Mouse (Mus musculus) CH12.LX (cell line): ENCODE measurements around the gene Lrp11. TPM values are rescaled to one million over a fixed set of nuclear protein-coding genes. Genes with fewer than 3 reads are reported as not detected.

ENCODE experiments used
- DNase-seq: peaks from one replicate; pipeline ENCODE4 v3.0.0-alpha.2; 2013; ENCODE audit errors: extremely low read depth
- H3K27ac ChIP-seq: 2 replicates; pipeline ENCODE4 v1.5.1; 2012; ENCODE audit warnings: low read depth, mild to moderate bottlenecking, control low read depth, moderate library complexity; ENCODE audit not compliant: insufficient read depth
- H3K27me3 ChIP-seq: replicated peaks from 2 replicates; pipeline ENCODE3; 2012; ENCODE audit warnings: inconsistent platforms
- H3K36me3 ChIP-seq, 2 experiments: replicated peaks in 1 of 2; 2 replicates each; pipeline versions ENCODE3 to v1.6.1; 2012; ENCODE audit warnings: inconsistent platforms in 1 of 2, low read length in 1 of 2, mild to moderate bottlenecking in 1 of 2, mixed read lengths in 1 of 2, moderate library complexity in 1 of 2; ENCODE audit not compliant: control insufficient read depth in 1 of 2, insufficient read depth in 1 of 2
- H3K4me1 ChIP-seq, 2 experiments: 2 replicates each; pipeline ENCODE4 v1.6.1; 2012; ENCODE audit warnings: inconsistent platforms in 1 of 2, moderate library complexity in 1 of 2; ENCODE audit not compliant: insufficient read depth in 2 of 2, control insufficient read depth in 1 of 2
- H3K4me2 ChIP-seq: 2 replicates; pipeline ENCODE4 v1.6.1; 2012; ENCODE audit warnings: low read depth, mild to moderate bottlenecking, control low read depth; ENCODE audit not compliant: poor library complexity, insufficient read depth, severe bottlenecking
- H3K4me3 ChIP-seq, 3 experiments: fragments of 150-350 bp in 1 of 3; sonication (generic) in 1 of 3; replicated peaks in 1 of 3; 2 replicates each; pipeline versions ENCODE3 to v1.5.1; 2011 to 2012; ENCODE audit warnings: low read depth in 2 of 3, low read length in 2 of 3, mild to moderate bottlenecking in 2 of 3, moderate library complexity in 2 of 3, control low read depth in 1 of 3, improper control_type of control experiment in 1 of 3, inconsistent platforms in 1 of 3, mixed read lengths in 1 of 3; ENCODE audit not compliant: poor library complexity in 1 of 3
- H3K79me2 ChIP-seq: replicated peaks from 2 replicates; pipeline ENCODE4 v1.6.1; 2012; ENCODE audit warnings: mild to moderate bottlenecking, moderate library complexity; ENCODE audit not compliant: control insufficient read depth, poor library complexity, insufficient read depth, severe bottlenecking; ENCODE audit errors: extremely low read depth
- H3K9ac ChIP-seq: 2 replicates; pipeline ENCODE4 v1.6.1; 2012; ENCODE audit warnings: low read depth, mild to moderate bottlenecking, control low read depth, moderate library complexity; ENCODE audit not compliant: insufficient read depth
- H3K9me3 ChIP-seq: replicated peaks from 2 replicates; pipeline ENCODE3; 2012; ENCODE audit warnings: low read length, inconsistent platforms, mixed read lengths
- BHLHE40 ChIP-seq: IDR thresholded peaks from 2 replicates; pipeline ENCODE4 v1.6.1; 2011; ENCODE audit warnings: mild to moderate bottlenecking, low read depth, low read length, improper control_type of control experiment
- CHD1 ChIP-seq: IDR thresholded peaks from 2 replicates; pipeline ENCODE4 v1.6.1; 2012; ENCODE audit warnings: low read depth, low read length, improper control_type of control experiment, inconsistent platforms
- CTCF ChIP-seq, 2 experiments: IDR thresholded peaks in 1 of 2; conservative IDR thresholded peaks in 1 of 2; 2 replicates each; pipeline ENCODE4 v1.5.1; 2011 to 2012; ENCODE audit warnings: low read depth in 2 of 2, low read length in 2 of 2, improper control_type of control experiment in 1 of 2, inconsistent platforms in 1 of 2, mild to moderate bottlenecking in 1 of 2, moderate library complexity in 1 of 2
- E2F4 ChIP-seq: IDR thresholded peaks from 2 replicates; pipeline ENCODE4 v1.6.1; 2011; ENCODE audit warnings: low read depth, low read length, improper control_type of control experiment; ENCODE audit not compliant: insufficient replicate concordance
- ELF1 ChIP-seq: IDR thresholded peaks from 2 replicates; pipeline ENCODE4 v1.6.1; 2014; ENCODE audit warnings: low read depth, mild to moderate bottlenecking, inconsistent platforms, low read length, improper control_type of control experiment
- EP300 ChIP-seq: IDR thresholded peaks from 2 replicates; pipeline ENCODE4 v1.6.1; 2011; ENCODE audit warnings: low read length, improper control_type of control experiment
- ETS1 ChIP-seq: conservative IDR thresholded peaks from 2 replicates; pipeline ENCODE4 v1.6.1; 2012; ENCODE audit warnings: low read depth, mild to moderate bottlenecking, inconsistent platforms, low read length, improper control_type of control experiment, moderate library complexity
- HCFC1 ChIP-seq: IDR thresholded peaks from 2 replicates; pipeline ENCODE4 v1.6.1; 2012; ENCODE audit warnings: low read depth, mild to moderate bottlenecking, inconsistent platforms, low read length, improper control_type of control experiment
- JUND ChIP-seq: conservative IDR thresholded peaks from 2 replicates; pipeline ENCODE4 v1.6.1; 2011; ENCODE audit warnings: low read depth, low read length, improper control_type of control experiment
- KAT2A ChIP-seq: IDR thresholded peaks from 2 replicates; pipeline ENCODE4 v1.6.1; 2012; ENCODE audit warnings: low read length, improper control_type of control experiment, inconsistent platforms; ENCODE audit not compliant: insufficient replicate concordance
- MAFK ChIP-seq: IDR thresholded peaks from 2 replicates; pipeline ENCODE4 v1.6.1; 2011; ENCODE audit warnings: low read length, improper control_type of control experiment; ENCODE audit not compliant: insufficient replicate concordance
- MAZ ChIP-seq: IDR thresholded peaks from 2 replicates; pipeline ENCODE4 v1.6.1; 2012; ENCODE audit warnings: low read depth, mild to moderate bottlenecking, inconsistent platforms, low read length, improper control_type of control experiment, moderate library complexity
- MEF2A ChIP-seq: IDR thresholded peaks from 2 replicates; pipeline ENCODE4 v1.6.1; 2014; ENCODE audit warnings: low read depth, mild to moderate bottlenecking, inconsistent platforms, low read length, improper control_type of control experiment, borderline replicate concordance
- MXI1 ChIP-seq: IDR thresholded peaks from 2 replicates; pipeline ENCODE4 v1.6.1; 2011; ENCODE audit warnings: mild to moderate bottlenecking, low read depth, low read length, improper control_type of control experiment
- MYC ChIP-seq: IDR thresholded peaks from 2 replicates; pipeline ENCODE4 v1.6.1; 2011; ENCODE audit warnings: low read depth, mild to moderate bottlenecking, improper control_type of control experiment, low read length
- NELFE ChIP-seq: IDR thresholded peaks from 2 replicates; pipeline ENCODE4 v1.6.1; 2011; ENCODE audit warnings: low read depth, low read length, improper control_type of control experiment
- NRF1 ChIP-seq: IDR thresholded peaks from 2 replicates; pipeline ENCODE4 v1.6.1; 2014; ENCODE audit warnings: low read depth, mild to moderate bottlenecking, inconsistent platforms, low read length, improper control_type of control experiment, moderate library complexity
- PAX5 ChIP-seq: IDR thresholded peaks from 2 replicates; pipeline ENCODE4 v1.6.1; 2012; ENCODE audit warnings: low read length, inconsistent platforms, mixed read lengths
- POLR2A ChIP-seq: IDR thresholded peaks from 2 replicates; pipeline ENCODE4 v1.6.1; 2011; ENCODE audit warnings: low read depth, mild to moderate bottlenecking, improper control_type of control experiment, low read length
- RAD21 ChIP-seq: IDR thresholded peaks from 2 replicates; pipeline ENCODE4 v1.6.1; 2011; ENCODE audit warnings: low read depth, mild to moderate bottlenecking, low read length, improper control_type of control experiment, moderate library complexity
- RCOR1 ChIP-seq: conservative IDR thresholded peaks from 2 replicates; pipeline ENCODE4 v1.6.1; 2012; ENCODE audit warnings: low read depth, mild to moderate bottlenecking, inconsistent platforms, low read length, improper control_type of control experiment
- SIN3A ChIP-seq: IDR thresholded peaks from 2 replicates; pipeline ENCODE4 v1.6.1; 2012; ENCODE audit warnings: low read length, improper control_type of control experiment, inconsistent platforms
- SMC3 ChIP-seq: IDR thresholded peaks from 2 replicates; pipeline ENCODE4 v1.6.1; 2011; ENCODE audit warnings: low read depth, low read length, improper control_type of control experiment
- TBP ChIP-seq: conservative IDR thresholded peaks from 2 replicates; pipeline ENCODE4 v1.6.1; 2011; ENCODE audit warnings: low read depth, low read length, improper control_type of control experiment
- TCF12 ChIP-seq: IDR thresholded peaks from 2 replicates; pipeline ENCODE4 v1.6.1; 2014; ENCODE audit warnings: low read depth, mild to moderate bottlenecking, inconsistent platforms, low read length, improper control_type of control experiment
- UBTF ChIP-seq: IDR thresholded peaks from 2 replicates; pipeline ENCODE4 v1.6.1; 2012; ENCODE audit warnings: low read depth, mild to moderate bottlenecking, inconsistent platforms, low read length, improper control_type of control experiment, moderate library complexity
- USF1 ChIP-seq: IDR thresholded peaks from 2 replicates; pipeline ENCODE4 v1.6.1; 2014; ENCODE audit warnings: low read depth, mild to moderate bottlenecking, inconsistent platforms, low read length, improper control_type of control experiment
- USF2 ChIP-seq: conservative IDR thresholded peaks from 2 replicates; pipeline ENCODE4 v1.6.1; 2011; ENCODE audit warnings: low read depth, low read length, improper control_type of control experiment
- ZC3H11A ChIP-seq: IDR thresholded peaks from 2 replicates; pipeline ENCODE4 v1.6.1; 2012; ENCODE audit warnings: low read depth, mild to moderate bottlenecking, inconsistent platforms, low read length, improper control_type of control experiment
- ZKSCAN1 ChIP-seq: IDR thresholded peaks from 2 replicates; pipeline ENCODE4 v1.6.1; 2012; ENCODE audit warnings: low read depth, inconsistent platforms, low read length, improper control_type of control experiment, borderline replicate concordance
- ZMIZ1 ChIP-seq: IDR thresholded peaks from 2 replicates; pipeline ENCODE4 v1.6.1; 2012; ENCODE audit warnings: low read depth, mild to moderate bottlenecking, inconsistent platforms, low read length, improper control_type of control experiment
- ZNF384 ChIP-seq: IDR thresholded peaks from 2 replicates; pipeline ENCODE4 v1.6.1; 2012; ENCODE audit warnings: low read depth, low read length, improper control_type of control experiment, inconsistent platforms
- dilution Hi-C: fragments of 300-500 bp; cut with MboI; formaldehyde crosslinking; loops from 2 replicates; pipeline ENCODE4 v1.14.3; 2020; ENCODE audit warnings: low sequenced_read_pairs; ENCODE audit not compliant: extremely low pct_unique_long_range_greater_than_20kb, extremely low pct_ligation_motif_present
- in situ Hi-C: fragments of 300-500 bp; cut with MboI; formaldehyde crosslinking; loops from 3 replicates; pipeline ENCODE4 v1.14.3; 2019; ENCODE audit warnings: low sequenced_read_pairs, low pct_ligation_motif_present, low pct_unique_long_range_greater_than_20kb, mixed read lengths
- polyA plus RNA-seq: library from polyadenylated mRNA; unstranded; fragments of >175 nt; gene quantifications from 2 replicates; pipeline ENCODE4 v1.2.1, GENCODE M21; 2012; ENCODE audit warnings: low read depth; ENCODE audit not compliant: insufficient read length
- total RNA-seq, 2 experiments: library from RNA; depleted of rRNA; stranded (reverse); fragments of 300-350 nt in 1 of 2; fragments of >200 nt in 1 of 2; gene quantifications; 2 replicates each; pipeline ENCODE4 v1.2.3; 2012 to 2014

Lrp11 gene
- total and polyA plus RNA-seq, 3 experiments, result 4.7 to 6.0 (median 4.9) TPM

- TF ChIP-seq RCOR1, result no peak
- TF ChIP-seq USF2, result peak; percentile 48; the same call in 1 of the 2 replicates
- TF ChIP-seq TCF12, result no peak
- TF ChIP-seq HCFC1, result no peak
- TF ChIP-seq ETS1, result no peak
- no peak for TF ChIP-seq PAX5
- TF ChIP-seq NRF1, result no peak
- TF ChIP-seq ZNF384, result no peak
- TF ChIP-seq UBTF, result no peak
- no peak for TF ChIP-seq CHD1
- TF ChIP-seq USF1, result peak; percentile 57; the same call in 1 of the 2 replicates
- TF ChIP-seq ZMIZ1, result no peak
- TF ChIP-seq NELFE, result no peak
- TF ChIP-seq MEF2A, result no peak; the same call in 1 of the 2 replicates
- no peak; the same call in 1 of the 2 replicates for TF ChIP-seq ZC3H11A
- TF ChIP-seq TBP, result no peak
- TF ChIP-seq EP300, result no peak
- no peak for TF ChIP-seq MAFK
- TF ChIP-seq CTCF (conservative IDR thresholded peaks at IDR 0.05 in 1 of 2, IDR thresholded peaks at IDR 0.05 in 1 of 2; ENCODE audit: low read depth in 2 of 2, low read length in 2 of 2), result peak; percentile 93
- TF ChIP-seq E2F4, result no peak
- no peak for TF ChIP-seq MYC
- TF ChIP-seq SIN3A, result no peak
- no peak for TF ChIP-seq ZKSCAN1
- TF ChIP-seq KAT2A, result no peak
- no peak for TF ChIP-seq MXI1
- TF ChIP-seq BHLHE40, result peak; percentile 87
- TF ChIP-seq MAZ, result no peak
- no peak for TF ChIP-seq POLR2A
- no peak for TF ChIP-seq JUND
- peak; percentile 67 for TF ChIP-seq RAD21
- peak; percentile 98 for TF ChIP-seq SMC3
- peak; percentile 57 for TF ChIP-seq ELF1
- dilution Hi-C loops (no loop called here), in situ Hi-C loops (no loop called here)
- H3K4me3 ChIP-seq, result no peak overlapping the region
- no peaks in the 10 kb centered on the region for H3K79me2 ChIP-seq
- H3K4me2 ChIP-seq, result no peak overlapping the region
- H3K36me3 ChIP-seq, result peaks cover 0 to 12% of the 10 kb centered on the region in 2 experiments
- H3K4me1 ChIP-seq, result peaks cover 2 to 12% of the 10 kb centered on the region in 2 experiments; a peak in 2 of 4 replicates
- no peak overlapping the region for H3K9ac ChIP-seq
- H3K9me3 ChIP-seq, result no peaks in the 10 kb centered on the region
- peak; percentile 72 for DNase-seq
- H3K27me3 ChIP-seq, result no peaks in the 10 kb centered on the region
- H3K27ac ChIP-seq, result no peak overlapping the region
Measured at GRCm38 (mm10) chr10:7600647-7601046, 11.0 kb downstream of the Lrp11 start.
